Mouse (Mus musculus) granulocyte monocyte progenitor cell, adult 5-6 weeks (primary cell): ENCODE data around the gene Foxj2. TPM values are rescaled to one million over a fixed set of nuclear protein-coding genes. Genes with fewer than 3 reads are reported as not detected.

ENCODE experiments used
- ATAC-seq: replicated peaks from 2 replicates; pipeline ENCODE4 v1.8.0; 2016; ENCODE audit warnings: mild to moderate bottlenecking, moderate TSS enrichment, inconsistent platforms; ENCODE audit not compliant: poor library complexity, severe bottlenecking
- total RNA-seq, 2 experiments: library from RNA; stranded (forward) in 1 of 2; stranded (reverse) in 1 of 2; fragments of 200-712, 200-1000 nt in 1 of 2; fragments of >200 nt in 1 of 2; fragmentation: Nextera tagmentation in 1 of 2; gene quantifications; 2 replicates each; pipeline ENCODE4 v1.2.3; 2014 to 2017

The Foxj2 gene
- total RNA-seq (2014; fragmentation: Nextera tagmentation) (5.2 and 8.1 TPM in 2 replicates), total RNA-seq (2017) (1.6 and 3.5 TPM in 2 replicates)

DNA sequence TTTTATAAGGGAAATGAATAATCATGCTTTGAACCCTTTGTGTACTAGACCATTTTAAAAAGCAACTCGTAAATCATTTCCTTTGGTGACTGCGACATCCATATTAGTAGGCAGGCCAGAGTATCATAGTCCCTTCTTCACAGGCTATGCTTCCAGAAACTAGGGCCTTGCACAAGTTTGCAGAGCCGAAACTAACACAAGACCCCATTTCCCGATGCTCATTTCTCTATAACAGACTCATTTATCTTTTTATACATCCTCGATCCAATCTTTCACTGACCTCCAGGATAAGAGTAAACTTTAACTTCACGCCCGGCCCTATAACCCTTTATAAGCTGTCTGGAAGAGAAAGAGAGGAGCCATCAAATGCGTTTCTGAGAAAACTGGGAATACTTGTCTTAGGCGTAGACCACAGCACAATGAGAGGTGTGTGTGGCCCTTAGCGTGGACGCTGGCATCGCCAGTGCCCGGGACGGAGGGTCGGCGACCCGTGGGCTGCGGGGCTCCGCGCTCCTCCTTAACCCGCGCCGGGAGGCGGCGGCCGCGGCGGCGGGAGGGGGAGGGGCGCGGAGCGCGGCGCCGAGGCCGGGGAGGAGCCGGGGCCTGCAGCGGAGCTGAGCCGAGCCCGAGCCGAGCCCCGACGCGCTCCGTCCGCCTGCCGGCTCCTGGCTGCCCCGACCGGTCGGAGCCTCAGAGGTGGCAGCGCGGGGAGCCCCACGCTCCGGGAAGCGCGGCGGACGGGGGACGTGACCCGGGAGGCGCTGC, at the start of gene Foxj2:
Gene Foxj2, plus strand, starts transcription at position 609 of the 765 bp plus-strand sequence.
- ATAC-seq: peak; percentile 74

DNA sequence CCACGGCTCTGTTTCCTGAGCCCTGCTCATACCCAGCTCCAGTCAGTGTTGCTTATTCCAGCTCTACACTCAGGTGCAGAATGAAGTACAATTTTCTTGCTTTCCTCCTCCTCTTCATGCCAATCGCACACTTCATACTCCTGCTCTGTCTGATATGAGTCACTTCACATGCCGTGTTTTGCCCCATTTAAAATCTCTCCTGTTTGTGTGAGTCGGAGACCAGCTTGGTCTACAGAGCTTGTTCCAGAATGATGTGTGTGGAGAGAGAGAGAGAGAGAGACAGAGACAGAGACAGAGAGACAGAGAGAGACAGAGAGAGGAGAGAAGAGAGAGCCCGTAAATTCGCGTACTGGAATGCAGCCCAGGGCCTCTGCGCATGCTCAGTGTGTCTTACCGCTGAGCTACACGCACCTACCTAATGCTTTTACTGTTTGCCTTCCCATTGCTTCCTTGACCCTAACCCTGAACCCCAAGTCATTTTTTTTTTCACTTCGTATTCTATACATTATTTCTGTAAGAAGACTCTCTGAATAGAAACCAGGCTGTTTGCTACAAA, 48.9 kb upstream of the Foxj2 start:
- no peak for ATAC-seq

DNA sequence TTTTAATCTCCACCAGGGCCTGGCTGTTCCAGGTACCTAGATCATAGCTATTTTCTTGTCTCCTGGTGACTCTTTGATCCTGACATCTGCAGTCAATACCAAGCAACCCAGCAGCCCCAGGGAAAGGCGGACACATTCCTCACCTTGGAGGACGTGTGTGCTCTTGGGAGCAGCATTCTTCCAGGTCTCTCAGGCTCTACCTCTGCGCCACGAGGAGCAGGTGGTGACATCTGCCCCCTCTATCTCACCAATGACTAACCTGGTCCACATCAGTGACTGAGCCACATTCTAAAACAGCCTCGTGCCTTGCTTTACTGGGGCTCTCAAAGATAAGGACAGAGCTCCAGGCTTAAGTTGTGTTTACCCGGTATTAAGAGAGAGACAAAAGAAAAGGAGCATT, 47.0 kb upstream of the Foxj2 start:
- ATAC-seq: no peak

DNA sequence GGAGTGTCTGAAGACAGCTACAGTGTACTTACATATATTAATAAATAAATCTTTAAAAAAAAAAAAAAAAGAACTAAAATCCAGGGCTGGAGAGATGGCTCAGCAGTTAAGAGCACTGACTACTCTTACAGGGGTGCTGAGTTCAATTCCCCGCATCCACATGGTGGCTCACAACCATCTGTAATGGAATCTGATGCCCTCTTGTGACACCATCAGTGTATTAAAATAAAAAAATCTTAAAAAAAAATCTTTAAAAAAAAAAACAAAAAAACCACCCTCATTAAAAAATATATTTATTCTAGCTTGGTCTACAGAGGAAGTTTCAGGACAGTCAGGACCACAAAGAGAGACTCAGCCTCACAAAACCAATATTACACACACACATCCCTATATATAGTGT, 45.4 kb upstream of the Foxj2 start:
- ATAC-seq: no peak

DNA sequence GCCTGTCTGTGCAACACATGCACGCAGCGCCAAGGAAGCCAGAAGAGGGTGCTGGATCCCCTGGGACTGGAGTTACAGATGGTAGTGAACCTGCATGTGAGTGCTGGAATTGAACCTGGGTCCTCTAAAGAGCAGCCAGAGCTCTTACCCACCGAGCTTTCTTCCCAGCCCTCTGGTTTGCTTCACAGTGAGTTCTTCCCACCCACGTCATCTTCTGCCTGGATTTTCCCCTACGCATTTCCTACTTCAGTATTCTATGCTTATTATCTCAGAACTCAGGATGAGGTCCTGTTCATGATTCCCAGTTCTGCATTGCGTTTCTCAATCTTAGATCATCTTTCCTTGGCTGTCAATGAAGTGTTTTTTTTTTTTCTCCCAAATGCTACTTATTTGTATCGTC, 43.7 kb upstream of the Foxj2 start:
- ATAC-seq: no peak

DNA sequence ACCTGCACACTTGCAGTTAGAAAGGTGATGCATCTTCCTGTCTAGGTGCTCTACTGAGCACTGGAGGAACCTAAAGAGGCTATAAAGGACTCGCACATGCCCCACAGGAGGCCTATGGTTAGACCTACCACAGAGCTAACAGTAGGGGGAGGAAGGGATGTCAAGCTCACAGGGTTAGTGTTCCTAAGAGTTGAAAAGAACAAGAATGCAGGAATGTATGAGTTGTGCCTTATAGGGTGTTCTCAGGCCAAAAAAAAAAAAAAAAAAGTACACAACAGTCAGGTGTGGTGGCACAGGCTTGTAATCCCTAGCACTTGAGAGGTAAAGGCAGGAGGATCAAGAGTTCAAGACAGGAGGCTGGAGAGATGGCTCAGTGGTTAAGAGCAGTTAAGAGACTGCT, 39.8 kb upstream of the Foxj2 start:
- no peak for ATAC-seq

DNA sequence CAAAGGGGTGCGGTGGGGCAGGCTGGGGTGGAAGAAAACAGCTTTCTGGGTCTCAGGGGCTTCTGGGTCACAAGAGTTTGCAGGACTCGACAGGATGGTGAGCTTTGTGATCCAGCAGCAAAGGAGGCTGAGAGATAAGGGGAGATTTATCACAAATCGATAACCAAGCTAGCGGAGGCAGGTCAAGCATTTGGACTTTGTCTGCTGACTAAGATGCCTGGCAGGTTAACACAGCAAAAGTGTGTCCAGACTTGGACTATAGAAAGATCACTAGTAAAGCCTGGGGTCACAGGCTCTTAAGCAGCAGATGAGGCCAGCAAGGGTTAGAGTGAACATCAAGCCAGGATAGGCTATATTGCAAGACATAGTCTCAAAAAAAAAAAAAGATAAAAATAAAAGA, 38.5 kb upstream of the Foxj2 start:
- ATAC-seq: no peak

DNA sequence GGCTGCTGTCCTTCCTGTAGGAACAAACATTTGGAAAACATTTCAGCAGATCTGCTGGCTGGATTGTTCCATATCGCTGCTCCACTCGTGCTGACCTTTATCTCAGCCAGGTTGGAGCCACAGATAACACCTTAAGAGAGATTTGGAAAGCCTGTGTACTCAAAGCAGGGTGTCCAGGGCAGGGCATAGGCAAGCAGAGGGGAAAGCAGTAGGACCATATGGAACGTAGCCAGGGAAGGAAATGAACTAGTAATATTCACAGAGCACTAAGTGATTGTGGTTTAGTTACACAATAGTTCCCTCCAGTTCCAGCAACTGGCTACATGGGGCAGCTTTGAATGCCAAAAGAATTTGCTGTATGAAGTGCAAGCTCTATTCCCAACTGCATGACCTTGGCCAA, 37.5 kb upstream of the Foxj2 start:
- ATAC-seq: peak; percentile 93

DNA sequence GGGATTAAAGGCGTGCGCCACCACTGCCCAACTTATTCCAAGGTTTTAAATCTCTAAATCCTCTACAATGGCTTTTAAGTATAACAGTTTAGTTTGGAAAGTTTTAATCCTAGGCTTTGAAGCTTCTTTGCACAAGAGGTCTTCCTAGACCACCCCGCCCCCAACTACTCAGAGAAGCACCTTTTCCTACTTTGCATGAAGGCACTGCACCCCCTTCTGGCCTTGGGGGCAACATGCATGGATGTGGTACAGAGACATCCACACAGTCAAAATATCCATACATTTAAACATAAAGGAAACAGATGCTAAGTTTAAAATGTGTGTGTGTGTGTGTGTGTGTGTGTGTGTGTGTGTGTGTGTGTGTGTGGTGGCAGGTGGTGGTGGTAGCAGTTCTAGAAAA, 34.8 kb upstream of the Foxj2 start:
- peak; percentile 23 for ATAC-seq

DNA sequence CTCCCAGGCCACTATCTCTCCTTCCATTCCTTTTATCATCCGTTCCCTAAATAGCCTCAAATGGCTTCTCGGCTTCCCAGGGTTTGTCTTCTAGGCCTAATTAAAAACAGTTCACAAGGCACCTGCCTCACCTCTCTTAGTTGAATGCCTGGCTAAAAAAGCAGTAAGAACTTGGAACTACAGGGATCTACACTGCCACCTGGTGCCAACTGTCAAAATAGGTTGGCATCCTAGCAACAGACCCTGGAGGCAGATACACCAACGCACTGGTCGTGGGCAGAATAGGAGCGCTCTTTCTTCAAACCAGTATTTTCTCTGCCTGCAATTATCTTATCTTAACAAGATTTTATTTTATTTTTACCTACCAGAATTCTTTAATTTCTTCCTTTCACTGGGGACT, 33.4 kb upstream of the Foxj2 start:
- peak; percentile 61 for ATAC-seq

DNA sequence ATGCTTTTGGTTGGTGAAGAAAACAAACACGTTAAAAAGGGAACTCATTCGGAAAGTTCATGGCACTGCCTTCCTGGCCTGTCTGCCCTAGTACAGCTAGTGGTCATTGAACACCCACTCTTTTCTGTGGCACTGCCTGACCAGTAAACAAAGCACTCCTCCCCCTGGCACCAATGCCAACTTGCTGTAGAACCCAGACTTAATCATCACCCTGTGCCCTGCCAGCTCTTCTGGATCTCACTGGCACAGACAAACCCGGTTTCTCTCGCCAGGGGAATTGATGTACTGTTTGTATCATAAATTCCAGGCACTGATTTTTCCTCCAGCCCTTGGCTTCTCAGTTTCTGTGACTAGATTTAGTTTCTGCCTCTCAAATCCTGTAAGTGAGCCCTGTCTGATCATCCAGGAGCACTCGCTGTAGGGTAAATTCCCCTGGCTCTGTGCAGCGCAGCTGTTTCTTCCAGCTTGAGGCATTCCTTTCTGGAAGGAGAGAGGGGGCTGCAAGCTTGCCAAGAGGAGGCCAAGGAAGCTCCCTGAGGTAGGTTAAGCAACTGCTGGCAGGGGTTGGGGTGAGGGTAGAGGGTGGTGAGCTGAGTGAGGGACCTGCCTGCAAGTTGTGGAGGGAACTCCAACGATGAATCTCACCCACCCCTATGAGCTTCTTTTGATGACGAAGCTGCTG, 24.3 kb upstream of the Foxj2 start:
- no peak for ATAC-seq

DNA sequence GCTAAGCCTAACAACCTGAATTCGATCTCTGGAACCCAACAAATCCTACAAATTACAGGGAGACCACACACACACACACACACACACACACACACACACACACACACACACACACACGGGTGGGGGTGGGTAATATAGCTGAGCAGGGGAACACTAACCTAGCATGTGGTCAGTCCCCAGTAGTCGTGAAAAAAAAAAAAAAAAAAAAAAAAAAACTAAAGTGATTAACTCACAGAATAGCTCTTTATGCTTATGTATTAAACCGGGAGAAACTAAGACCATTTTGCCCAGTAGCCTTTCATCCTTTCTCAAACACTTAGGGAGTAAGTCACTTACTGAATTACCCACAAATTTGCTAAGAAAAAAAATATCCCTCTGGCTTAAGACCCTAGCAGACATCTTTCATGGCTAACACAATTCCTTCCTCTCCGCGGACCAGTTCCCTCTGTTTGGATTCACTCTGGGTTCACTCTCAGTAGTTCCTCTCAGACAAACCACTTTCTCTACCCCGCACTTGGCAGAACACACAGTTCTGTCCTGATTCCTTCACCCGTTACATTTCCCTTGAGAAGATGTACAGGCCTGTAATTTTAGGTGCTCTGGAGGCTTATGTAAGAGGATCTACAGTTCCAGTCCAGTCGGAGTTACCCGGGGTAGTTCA, 18.9 kb upstream of the Foxj2 start:
- peak; percentile 46 for ATAC-seq

DNA sequence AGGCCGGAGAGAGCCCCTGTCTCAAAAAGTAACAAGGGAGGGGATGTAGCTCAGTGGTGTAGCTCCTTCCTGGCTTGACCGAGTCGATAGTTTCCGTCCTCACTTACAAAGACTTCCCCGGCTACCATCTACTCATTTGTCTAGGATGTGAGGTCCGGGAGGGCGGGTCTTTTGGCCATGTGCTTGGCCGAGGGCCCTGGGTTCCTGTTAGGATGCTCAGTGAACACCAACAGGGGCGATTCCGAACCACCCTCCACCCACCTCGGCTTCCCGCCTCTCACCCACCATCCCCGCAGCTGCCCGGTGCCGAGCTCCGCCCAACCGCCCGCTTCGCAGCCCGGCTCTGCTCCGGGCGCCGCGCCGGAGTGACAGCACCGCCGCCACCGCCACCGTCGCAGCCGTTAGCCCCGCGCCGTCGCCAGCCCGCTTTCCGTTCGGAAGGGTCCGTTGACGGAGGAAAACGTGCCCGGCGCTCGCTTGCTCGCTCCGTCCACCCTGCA, 18.4 kb upstream of the Foxj2 start, which contains the start of gene Slc2a3:
Gene Slc2a3, minus strand, starts transcription at position 340 of the 500 bp plus-strand sequence.
- peak; percentile 62 for ATAC-seq

DNA sequence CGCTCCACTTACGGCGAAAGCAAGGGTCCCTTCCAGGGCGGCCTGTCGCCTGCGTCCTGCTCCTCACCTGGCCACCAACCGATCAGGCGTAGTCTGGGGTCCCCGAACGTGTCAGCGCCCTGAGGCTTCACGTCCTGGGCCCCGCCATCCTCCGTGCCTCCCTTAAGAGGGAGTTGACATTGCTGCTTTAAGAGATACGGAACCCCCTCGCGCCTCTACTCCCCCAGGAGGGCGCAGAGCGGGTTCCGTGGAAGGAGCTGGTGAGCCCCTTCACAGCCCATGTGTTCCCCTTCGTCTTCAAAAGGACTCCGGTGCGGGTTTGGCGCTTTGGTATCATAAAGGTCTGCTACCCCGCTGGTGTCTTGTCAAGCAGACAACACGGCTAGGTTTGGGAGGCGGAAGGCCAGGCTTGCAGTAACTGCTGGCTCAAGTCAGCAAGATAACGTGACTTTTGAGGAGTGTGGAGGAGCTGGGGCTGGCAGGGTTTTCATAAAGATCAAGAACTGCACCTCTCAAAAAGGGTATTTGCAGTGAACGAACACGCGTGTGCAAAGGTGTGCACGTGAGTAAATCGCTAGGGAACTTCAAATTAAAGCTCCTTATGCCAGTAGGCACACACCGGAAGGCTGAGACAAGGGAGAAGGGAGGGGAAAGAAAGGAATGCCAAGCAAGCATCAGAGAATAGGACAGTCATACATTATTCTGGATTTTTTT, 17.8 kb upstream of the Foxj2 start:
- ATAC-seq: peak; percentile 58

DNA sequence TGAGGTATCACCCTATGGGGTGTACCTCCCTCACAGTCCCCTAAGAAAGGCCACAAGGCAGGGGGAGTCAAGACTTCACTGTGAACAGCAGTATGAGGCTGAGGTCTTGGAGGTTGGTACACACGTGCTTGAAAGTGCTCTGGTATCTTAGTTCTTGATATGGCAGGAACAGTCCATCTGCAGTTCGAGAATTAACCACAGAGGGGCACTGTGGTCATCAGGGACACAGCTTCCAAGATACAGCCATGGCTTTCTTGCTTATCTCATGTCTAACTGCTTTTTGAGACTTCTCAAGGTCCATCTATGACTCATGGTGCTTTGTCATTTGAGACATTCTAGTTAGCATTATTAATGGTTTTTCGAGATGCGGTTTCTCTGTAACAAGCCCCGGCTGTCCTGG, 15.3 kb upstream of the Foxj2 start:
- ATAC-seq: peak; percentile 75

DNA sequence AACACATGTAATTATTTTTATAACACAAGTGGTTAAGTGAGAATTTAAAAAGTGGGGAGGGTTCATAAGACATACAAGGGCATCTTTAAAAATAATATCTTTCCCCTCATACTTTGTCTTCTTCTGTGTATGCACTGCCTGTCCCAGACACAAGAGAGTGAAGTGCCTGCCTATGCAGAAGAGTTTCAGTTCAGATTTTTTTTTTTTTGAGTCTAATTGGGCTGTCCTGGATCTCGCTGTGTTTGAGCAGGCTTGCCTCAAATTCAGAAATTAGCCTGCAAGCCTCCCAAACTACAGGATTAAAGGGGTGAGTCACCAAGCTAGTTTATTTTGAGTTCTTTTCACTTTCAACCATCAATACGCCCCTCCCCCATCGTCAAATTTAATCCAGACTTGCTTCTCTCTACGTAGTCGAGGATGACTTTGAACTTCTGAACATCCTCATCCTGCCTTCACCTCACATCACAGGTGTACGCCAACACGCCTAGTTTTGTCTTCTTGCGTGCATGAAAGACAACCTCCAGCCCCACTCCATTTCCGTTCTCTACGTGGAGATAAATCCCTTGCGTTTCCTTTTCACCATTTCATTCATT, 9.6 kb upstream of the Foxj2 start:
- peak; percentile 0; the same call in 1 of the 2 replicates for ATAC-seq

DNA sequence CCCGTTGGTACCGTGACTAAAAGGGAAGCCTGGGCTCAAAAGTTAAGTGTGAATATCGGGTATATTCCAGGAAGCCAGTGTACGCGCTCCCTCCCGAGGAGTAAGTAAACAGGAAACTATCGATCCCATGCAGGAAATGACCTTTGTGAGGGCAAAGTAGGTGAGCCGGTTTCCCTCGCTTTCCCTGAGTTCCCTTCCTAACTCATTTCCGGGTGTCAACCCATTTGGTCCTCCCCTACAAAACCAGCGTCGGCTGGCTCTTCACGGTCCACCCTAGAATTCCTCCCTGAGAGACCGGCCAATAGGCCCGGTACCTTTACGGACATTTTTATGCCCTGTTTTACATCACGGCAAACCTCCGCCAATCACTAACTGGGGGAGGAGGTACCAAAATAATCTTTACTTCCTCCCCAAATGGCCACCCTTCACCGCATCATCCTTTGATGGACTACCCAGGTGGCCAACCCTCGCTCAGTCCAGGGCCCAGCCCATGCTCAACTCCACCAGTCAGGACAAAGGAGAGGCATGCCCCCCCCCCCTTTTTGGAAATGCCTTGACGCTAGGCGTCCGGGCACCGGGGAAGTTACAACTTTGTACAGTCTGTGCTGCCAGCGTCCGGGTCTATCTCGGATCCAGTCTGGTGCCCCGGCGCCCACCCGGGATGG, 9.0 kb upstream of the Foxj2 start:
- ATAC-seq: peak; percentile 87

DNA sequence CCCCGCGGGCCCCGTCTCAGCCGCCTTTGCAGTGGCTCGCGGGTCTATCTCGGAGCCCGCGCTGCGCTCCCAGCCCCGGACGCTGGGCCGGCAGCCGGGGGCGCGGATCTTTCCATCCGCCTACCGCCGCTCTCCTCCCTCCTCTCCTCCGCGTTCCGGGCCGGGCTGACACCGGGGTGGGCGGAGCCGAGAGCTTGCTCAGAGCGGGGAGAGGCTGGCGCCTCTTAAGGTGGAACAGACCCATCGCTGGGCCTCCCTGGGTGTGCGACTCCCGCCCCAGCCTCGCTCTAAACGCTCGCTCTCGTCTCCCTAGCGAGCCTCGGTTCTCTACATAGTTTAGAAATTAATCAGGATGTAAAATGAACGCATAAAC, 8.4 kb upstream of the Foxj2 start:
- ATAC-seq: peak; percentile 68
